Mouse (Mus musculus) liver (tissue): ENCODE measurements around the gene Paf1.
A peak's percentile ranks its signal among the peaks of the same experiment; 100 is the strongest.
"Not testable (repeated sequence)": the region's sequence is repeated elsewhere in the genome, so short reads cannot be mapped to it uniquely, and the experiment has no call there.

Experiments
- DNase-seq: peaks from one replicate; pipeline ENCODE4 v3.0.0-alpha.2; 2020; ENCODE audit warnings: mixed read lengths

Paf1 gene

GRCm38 (mm10) chr7:28386007-28386406 lies 6.7 kb upstream of the Paf1 start:
- peak; percentile 52 for DNase-seq

- peak; percentile 90 for DNase-seq
Observed at GRCm38 (mm10) chr7:28386462-28386861, 6.3 kb upstream of the Paf1 start.

GRCm38 (mm10) chr7:28386877-28387276 lies 5.9 kb upstream of the Paf1 start:
- not testable (repeated sequence) for DNase-seq

- DNase-seq: not testable (repeated sequence)
Observed at GRCm38 (mm10) chr7:28387384-28387783, 5.4 kb upstream of the Paf1 start.

GRCm38 (mm10) chr7:28390331-28390730 lies 2.4 kb upstream of the Paf1 start:
- no peak for DNase-seq

- no peak for DNase-seq
Observed at GRCm38 (mm10) chr7:28393272-28393951, 661 bp downstream of the Paf1 start.

GRCm38 (mm10) chr7:28395425-28395824 lies 2.7 kb downstream of the Paf1 start:
- no peak for DNase-seq

GRCm38 (mm10) chr7:28398000-28398399 lies 5.2 kb downstream of the Paf1 start:
- no peak for DNase-seq

- no peak for DNase-seq
Observed at GRCm38 (mm10) chr7:28398696-28399340, 6.1 kb downstream of the Paf1 start.

GRCm38 (mm10) chr7:28401030-28401429 lies 8.3 kb downstream of the Paf1 start:
- DNase-seq: no peak

- no peak for DNase-seq
Observed at GRCm38 (mm10) chr7:28401942-28402341, 9.2 kb downstream of the Paf1 start.

- DNase-seq: no peak
Observed at GRCm38 (mm10) chr7:28410841-28411475, 18.2 kb downstream of the Paf1 start.

GRCm38 (mm10) chr7:28412826-28413225 lies 20.1 kb downstream of the Paf1 start:
- no peak for DNase-seq

GRCm38 (mm10) chr7:28417368-28417767 lies 24.6 kb downstream of the Paf1 start:
- no peak for DNase-seq

GRCm38 (mm10) chr7:28418096-28418670 lies 25.4 kb downstream of the Paf1 start:
- DNase-seq: no peak

GRCm38 (mm10) chr7:28419416-28419815 lies 26.7 kb downstream of the Paf1 start:
- no peak for DNase-seq

GRCm38 (mm10) chr7:28423018-28423417 lies 30.3 kb downstream of the Paf1 start:
- no peak for DNase-seq

- no peak for DNase-seq
Observed at GRCm38 (mm10) chr7:28427738-28428137, 35.0 kb downstream of the Paf1 start.

GRCm38 (mm10) chr7:28430512-28430911 lies 37.8 kb downstream of the Paf1 start:
- DNase-seq: no peak

- no peak for DNase-seq
Observed at GRCm38 (mm10) chr7:28432252-28432651, 39.5 kb downstream of the Paf1 start.

- DNase-seq: peak; percentile 28
Observed at GRCm38 (mm10) chr7:28435660-28436259, 43.0 kb downstream of the Paf1 start.

- DNase-seq: peak; percentile 100
Observed at GRCm38 (mm10) chr7:28436271-28436904, 43.6 kb downstream of the Paf1 start.
